Mouse (Mus musculus): ENCODE measurements around the gene Kif17. TPM values are rescaled to one million over a fixed set of nuclear protein-coding genes. Genes with fewer than 3 reads are reported as not detected.

Kif17 gene
- polyA plus RNA-seq, 1 experiment from 2014 or later: 0.61 TPM

DNA sequence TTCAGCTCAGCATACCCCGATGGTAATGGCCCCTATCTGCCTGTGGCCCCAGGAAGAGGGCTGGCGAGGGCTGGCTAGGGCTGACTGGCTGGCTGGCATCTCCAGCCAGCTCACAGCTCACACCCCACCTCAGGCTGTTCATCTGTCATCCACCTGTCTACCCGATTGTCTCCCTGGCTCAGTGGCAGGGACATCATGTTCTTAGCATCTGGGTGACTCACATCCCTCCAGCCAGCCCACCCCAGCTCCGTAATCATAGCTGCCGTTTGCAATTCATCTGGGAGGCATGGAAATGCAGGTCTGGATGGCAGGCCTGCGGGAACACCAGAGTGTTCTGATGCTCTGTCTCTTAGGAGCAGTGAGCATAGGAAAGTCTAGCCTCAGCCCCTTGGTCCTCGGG is 28.1 kb downstream of the Kif17 start:
- no peak overlapping the region for H3K9ac ChIP-seq (ENCODE audit: low read length)
- ATAC-seq: no peak
- no peaks in the 10 kb centered on the region for H3K36me3 ChIP-seq (ENCODE audit: control insufficient read depth, insufficient read depth, low read length)
- no peaks in the 10 kb centered on the region for H3K9me3 ChIP-seq (replicated peaks; ENCODE audit: control insufficient read depth, low read length)
- no peaks in the 10 kb centered on the region for H3K27me3 ChIP-seq (replicated peaks; ENCODE audit: control insufficient read depth, insufficient read depth, low read length)
- no peak for DNase-seq (ENCODE audit: low spot score)
- no peak overlapping the region for H3K4me2 ChIP-seq (ENCODE audit: low read length)
- no peak overlapping the region for H3K27ac ChIP-seq (ENCODE audit: low read depth, low read length)
- WGBS: 80% methylated on average over 7 of the region's 7 CpGs
- no peaks in the 10 kb centered on the region for H3K4me1 ChIP-seq (ENCODE audit: control insufficient read depth, insufficient read depth, low read length)
- no peak overlapping the region for H3K4me3 ChIP-seq (ENCODE audit: low read depth, low read length)

DNA sequence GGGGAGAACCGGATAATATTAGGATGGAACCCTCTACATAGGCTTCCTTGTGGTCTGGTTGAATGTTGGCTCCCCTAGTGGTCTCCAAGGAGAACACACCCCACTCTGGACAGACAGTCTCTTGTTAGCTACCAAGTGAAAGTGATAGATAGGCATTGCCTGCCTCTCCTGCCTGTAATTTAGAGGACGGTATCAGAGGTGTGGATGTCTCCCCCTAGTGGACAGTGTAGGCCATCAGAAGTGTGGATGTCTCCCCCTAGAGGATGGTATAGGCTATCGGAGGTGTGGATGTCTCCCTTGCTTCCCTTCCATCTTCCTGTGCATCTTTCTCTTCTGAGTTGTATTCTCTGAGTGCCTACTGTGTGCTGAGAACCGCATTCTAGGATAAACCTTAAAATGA is 32.6 kb downstream of the Kif17 start:
- no peaks in the 10 kb centered on the region for H3K27me3 ChIP-seq (replicated peaks; ENCODE audit: control insufficient read depth, insufficient read depth, low read length)
- no peaks in the 10 kb centered on the region for H3K4me1 ChIP-seq (ENCODE audit: control insufficient read depth, insufficient read depth, low read length)
- DNase-seq (ENCODE audit: low spot score) (peak; percentile 81), ATAC-seq (0 out of 2 replicates have a peak, but pooled peaks have one; percentile 37)
- H3K36me3 ChIP-seq (ENCODE audit: control insufficient read depth, insufficient read depth, low read length): no peaks in the 10 kb centered on the region
- H3K4me2 ChIP-seq (ENCODE audit: low read length): no peak overlapping the region
- H3K9me3 ChIP-seq (replicated peaks; ENCODE audit: control insufficient read depth, low read length): no peaks in the 10 kb centered on the region
- H3K27ac ChIP-seq (ENCODE audit: low read depth, low read length): no peak overlapping the region
- no peak overlapping the region for H3K4me3 ChIP-seq (ENCODE audit: low read depth, low read length)
- no peak overlapping the region for H3K9ac ChIP-seq (ENCODE audit: low read length)
- WGBS: 25% methylated on average over 4 of the region's 4 CpGs

DNA sequence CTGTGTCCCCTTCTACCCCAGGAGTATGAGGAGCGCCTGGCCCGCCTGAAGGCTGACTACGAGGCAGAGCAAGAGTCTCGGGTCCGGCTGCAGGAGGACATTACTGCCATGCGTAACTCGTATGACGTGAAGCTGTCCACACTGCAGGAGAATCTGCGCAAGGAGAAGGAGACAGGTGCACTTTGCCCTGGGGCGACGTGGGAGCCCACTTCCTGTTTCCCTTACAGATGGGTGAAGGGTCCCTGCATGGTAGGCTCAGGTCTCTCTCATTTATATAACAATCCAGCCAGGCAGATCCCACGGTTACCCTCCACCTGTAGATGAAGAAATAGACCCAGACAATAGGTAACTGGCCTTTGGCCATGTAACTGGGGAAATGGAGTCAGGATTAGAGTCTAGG is 36.2 kb downstream of the Kif17 start:
- Histone ChIP-seq H3K36me3 (ENCODE audit: control insufficient read depth, insufficient read depth, low read length) (no peaks in the 10 kb centered on the region), H3K9ac (ENCODE audit: low read length) (no peak overlapping the region), H3K27ac (ENCODE audit: low read depth, low read length) (no peak overlapping the region), H3K27me3 (replicated peaks; ENCODE audit: control insufficient read depth, insufficient read depth, low read length) (no peaks in the 10 kb centered on the region), H3K4me3 (ENCODE audit: low read depth, low read length) (no peak overlapping the region), H3K9me3 (replicated peaks; ENCODE audit: control insufficient read depth, low read length) (no peaks in the 10 kb centered on the region), H3K4me1 (ENCODE audit: control insufficient read depth, insufficient read depth, low read length) (no peaks in the 10 kb centered on the region), H3K4me2 (ENCODE audit: low read length) (no peak overlapping the region)
- DNase-seq (ENCODE audit: low spot score): no peak
- ATAC-seq: no peak
- WGBS: 88% methylated on average over 12 of the region's 12 CpGs

DNA sequence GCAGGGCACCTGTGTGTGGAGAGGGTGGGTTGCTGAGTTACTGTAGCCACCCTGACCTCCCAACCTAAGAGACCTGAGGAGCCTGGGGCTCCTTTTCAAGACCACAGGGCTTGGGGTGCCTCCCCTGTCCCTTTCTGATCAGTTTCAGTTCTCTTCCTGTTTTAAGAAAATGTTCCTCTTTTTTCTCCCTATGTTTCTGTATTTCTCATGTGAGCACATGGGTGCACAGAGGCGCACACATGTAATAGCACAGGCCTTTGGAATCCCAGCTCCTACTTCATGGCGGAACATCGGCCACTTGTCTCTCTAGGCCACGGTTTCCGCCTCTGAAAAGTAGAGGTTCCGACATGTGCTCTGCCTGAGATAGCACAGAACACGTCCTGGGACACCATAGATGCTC is 38.5 kb downstream of the Kif17 start:
- no peak for DNase-seq (ENCODE audit: low spot score)
- WGBS: 89% methylated on average over 7 of the region's 7 CpGs
- ATAC-seq: no peak

DNA sequence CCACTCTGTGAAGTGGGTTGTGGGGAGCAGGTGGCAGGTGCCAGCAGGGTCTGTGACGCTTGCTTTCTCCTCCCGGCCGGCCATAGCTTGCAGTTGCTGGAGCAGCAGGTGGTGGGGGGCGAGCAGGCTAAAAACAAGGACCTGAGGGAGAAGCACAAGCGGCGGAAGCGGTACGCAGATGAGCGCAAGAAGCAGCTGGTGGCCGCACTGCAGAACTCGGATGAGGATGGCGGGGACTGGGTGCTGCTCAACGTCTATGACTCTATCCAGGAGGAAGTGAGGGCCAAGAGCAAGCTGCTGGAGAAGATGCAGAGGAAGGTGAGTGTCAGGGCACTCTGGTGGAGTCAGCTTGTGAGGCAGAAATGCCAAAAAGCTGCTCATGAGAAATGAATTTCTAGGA is 41.8 kb downstream of the Kif17 start:
- no peaks in the 10 kb centered on the region for H3K9me3 ChIP-seq (replicated peaks; ENCODE audit: control insufficient read depth, low read length)
- no peak overlapping the region for H3K27ac ChIP-seq (ENCODE audit: low read depth, low read length)
- H3K4me2 ChIP-seq (ENCODE audit: low read length): no peak overlapping the region
- 94% methylated on average over 13 of the region's 13 CpGs for WGBS
- H3K36me3 ChIP-seq (ENCODE audit: control insufficient read depth, insufficient read depth, low read length): no peaks in the 10 kb centered on the region
- H3K27me3 ChIP-seq (replicated peaks; ENCODE audit: control insufficient read depth, insufficient read depth, low read length): no peaks in the 10 kb centered on the region
- H3K4me3 ChIP-seq (ENCODE audit: low read depth, low read length): no peak overlapping the region
- no peaks in the 10 kb centered on the region for H3K4me1 ChIP-seq (ENCODE audit: control insufficient read depth, insufficient read depth, low read length)
- no peak overlapping the region for H3K9ac ChIP-seq (ENCODE audit: low read length)
- ATAC-seq (no peak), DNase-seq (ENCODE audit: low spot score) (no peak)

More for the DNA sequence above, 38.5 kb downstream of the Kif17 start:
- Histone ChIP-seq H3K9ac (ENCODE audit: low read length) (no peak overlapping the region), H3K27ac (ENCODE audit: low read depth, low read length) (no peak overlapping the region), H3K4me1 (ENCODE audit: control insufficient read depth, insufficient read depth, low read length) (no peaks in the 10 kb centered on the region), H3K9me3 (replicated peaks; ENCODE audit: control insufficient read depth, low read length) (no peaks in the 10 kb centered on the region), H3K36me3 (ENCODE audit: control insufficient read depth, insufficient read depth, low read length) (no peaks in the 10 kb centered on the region), H3K27me3 (replicated peaks; ENCODE audit: control insufficient read depth, insufficient read depth, low read length) (no peaks in the 10 kb centered on the region), H3K4me3 (ENCODE audit: low read depth, low read length) (no peak overlapping the region), H3K4me2 (ENCODE audit: low read length) (no peak overlapping the region)

DNA sequence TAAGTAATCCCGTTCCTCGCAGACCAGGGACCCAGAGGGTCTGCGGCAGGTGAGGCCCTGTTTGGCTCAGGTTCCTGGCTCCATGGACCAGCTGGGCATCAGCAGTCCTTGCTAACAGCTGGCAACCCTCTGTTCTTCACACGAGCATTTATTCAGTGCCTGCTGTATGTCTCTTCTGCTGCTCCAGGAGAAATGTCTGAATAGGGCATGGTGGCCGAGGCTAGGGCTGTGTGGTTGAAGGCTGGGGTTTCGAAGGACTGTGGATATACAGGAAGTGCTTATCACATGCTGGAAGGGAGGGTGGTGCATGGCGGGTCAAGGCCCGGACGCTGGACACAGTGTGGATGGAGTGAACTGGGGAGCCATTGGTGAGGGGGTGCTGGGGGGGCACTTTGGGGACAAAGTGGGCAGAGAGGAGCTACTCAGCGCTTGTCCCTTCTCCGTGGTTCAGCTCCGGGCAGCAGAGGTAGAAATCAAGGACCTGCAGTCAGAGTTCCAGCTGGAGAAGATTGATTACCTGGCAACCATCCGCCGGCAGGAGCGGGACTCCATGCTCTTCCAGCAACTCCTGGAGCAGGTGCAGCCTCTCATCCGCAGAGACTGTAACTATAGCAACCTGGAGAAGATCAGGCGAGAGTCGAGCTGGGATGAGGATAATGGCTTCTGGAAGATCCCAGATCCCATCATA is 43.2 kb downstream of the Kif17 start:
- no peaks in the 10 kb centered on the region for H3K27me3 ChIP-seq (replicated peaks; ENCODE audit: control insufficient read depth, insufficient read depth, low read length)

DNA sequence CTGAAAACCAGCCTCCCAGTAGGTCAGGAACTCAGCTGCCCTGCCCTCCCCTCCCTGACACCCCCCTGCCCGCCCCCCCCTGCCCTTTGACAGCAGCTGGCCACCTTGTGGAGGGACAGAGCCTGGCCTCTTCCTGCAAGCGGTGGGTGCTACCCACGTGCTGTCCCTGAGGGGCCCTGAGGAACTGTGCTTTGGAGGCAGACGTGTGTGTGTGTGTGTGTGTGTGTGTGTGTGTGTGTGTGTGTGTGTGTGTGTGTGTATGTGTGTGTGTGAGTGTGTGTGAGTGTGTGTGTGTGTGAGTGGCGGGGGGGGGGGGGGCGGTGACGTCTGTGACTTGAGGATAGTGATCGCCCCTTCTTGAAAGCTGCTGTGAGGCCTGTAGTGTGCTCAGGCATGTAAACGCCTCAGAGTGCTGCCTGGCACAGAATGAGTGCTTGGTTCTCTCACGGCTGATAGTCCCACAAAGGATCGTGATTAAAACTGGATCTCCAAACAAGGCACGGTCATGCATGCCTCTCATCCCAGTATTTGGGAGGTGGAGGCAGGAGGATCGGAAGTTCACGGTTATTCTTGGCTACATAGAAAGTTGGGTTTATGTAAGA is 43.8 kb downstream of the Kif17 start:
- Histone ChIP-seq H3K36me3 (ENCODE audit: control insufficient read depth, insufficient read depth, low read length) (no peaks in the 10 kb centered on the region), H3K9me3 (replicated peaks; ENCODE audit: control insufficient read depth, low read length) (no peaks in the 10 kb centered on the region), H3K4me3 (ENCODE audit: low read depth, low read length) (no peak overlapping the region), H3K27me3 (replicated peaks; ENCODE audit: control insufficient read depth, insufficient read depth, low read length) (no peaks in the 10 kb centered on the region), H3K27ac (ENCODE audit: low read depth, low read length) (peak overlapping the region; percentile 70), H3K4me2 (ENCODE audit: low read length) (no peak overlapping the region), H3K4me1 (ENCODE audit: control insufficient read depth, insufficient read depth, low read length) (no peaks in the 10 kb centered on the region), H3K9ac (ENCODE audit: low read length) (no peak overlapping the region)
- no peak for DNase-seq (ENCODE audit: low spot score)
- 72% methylated on average over 11 of the region's 14 CpGs for WGBS
- no peak for ATAC-seq

More for the DNA sequence above, 43.2 kb downstream of the Kif17 start:
- no peaks in the 10 kb centered on the region for H3K4me1 ChIP-seq (ENCODE audit: control insufficient read depth, insufficient read depth, low read length)
- no peaks in the 10 kb centered on the region for H3K9me3 ChIP-seq (replicated peaks; ENCODE audit: control insufficient read depth, low read length)
- no peak overlapping the region for H3K9ac ChIP-seq (ENCODE audit: low read length)
- ATAC-seq (peak; percentile 46; the same call in 1 of the 2 replicates), DNase-seq (ENCODE audit: low spot score) (peak; percentile 47)
- no peak overlapping the region for H3K4me3 ChIP-seq (ENCODE audit: low read depth, low read length)
- WGBS: 72% methylated on average over 18 of the region's 18 CpGs
- H3K36me3 ChIP-seq (ENCODE audit: control insufficient read depth, insufficient read depth, low read length): no peaks in the 10 kb centered on the region
- no peak overlapping the region for H3K4me2 ChIP-seq (ENCODE audit: low read length)
- H3K27ac ChIP-seq (ENCODE audit: low read depth, low read length): peak overlapping the region; percentile 70

DNA sequence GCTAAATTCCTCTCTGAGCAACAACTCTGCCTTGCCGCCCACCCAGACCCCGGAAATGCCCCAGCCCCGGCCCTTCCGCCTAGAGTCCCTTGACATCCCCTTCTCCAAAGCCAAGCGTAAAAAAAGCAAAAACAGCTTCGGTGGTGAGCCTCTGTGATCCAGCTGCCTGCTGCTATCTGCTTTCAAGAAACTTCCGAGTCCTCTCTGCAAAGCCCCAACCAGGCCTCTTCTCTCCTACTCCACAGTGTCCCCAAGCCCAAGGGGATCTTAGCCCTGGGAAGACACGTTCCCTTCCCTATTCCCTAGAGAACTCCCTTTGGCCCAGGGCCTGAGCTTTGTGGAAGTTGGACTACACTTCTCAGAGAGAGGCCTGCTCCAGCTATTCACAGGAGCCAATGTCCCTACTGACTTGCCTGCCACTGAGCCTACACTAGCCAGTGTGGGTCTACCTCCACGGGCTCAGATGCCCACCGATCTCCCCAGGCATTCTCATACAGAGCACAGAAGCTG is 51.1 kb downstream of the Kif17 start:
- no peak overlapping the region for H3K27ac ChIP-seq (ENCODE audit: low read depth, low read length)
- no peaks in the 10 kb centered on the region for H3K9me3 ChIP-seq (replicated peaks; ENCODE audit: control insufficient read depth, low read length)
- 89% methylated on average over 10 of the region's 10 CpGs for WGBS
- no peak overlapping the region for H3K9ac ChIP-seq (ENCODE audit: low read length)
- no peaks in the 10 kb centered on the region for H3K36me3 ChIP-seq (ENCODE audit: control insufficient read depth, insufficient read depth, low read length)
- ATAC-seq: no peak
- H3K4me2 ChIP-seq (ENCODE audit: low read length): no peak overlapping the region
- H3K4me3 ChIP-seq (ENCODE audit: low read depth, low read length): no peak overlapping the region
- peaks cover 10% of the 10 kb centered on the region for H3K4me1 ChIP-seq (ENCODE audit: control insufficient read depth, insufficient read depth, low read length)
- H3K27me3 ChIP-seq (replicated peaks; ENCODE audit: control insufficient read depth, insufficient read depth, low read length): no peaks in the 10 kb centered on the region
- no peak for DNase-seq (ENCODE audit: low spot score)

DNA sequence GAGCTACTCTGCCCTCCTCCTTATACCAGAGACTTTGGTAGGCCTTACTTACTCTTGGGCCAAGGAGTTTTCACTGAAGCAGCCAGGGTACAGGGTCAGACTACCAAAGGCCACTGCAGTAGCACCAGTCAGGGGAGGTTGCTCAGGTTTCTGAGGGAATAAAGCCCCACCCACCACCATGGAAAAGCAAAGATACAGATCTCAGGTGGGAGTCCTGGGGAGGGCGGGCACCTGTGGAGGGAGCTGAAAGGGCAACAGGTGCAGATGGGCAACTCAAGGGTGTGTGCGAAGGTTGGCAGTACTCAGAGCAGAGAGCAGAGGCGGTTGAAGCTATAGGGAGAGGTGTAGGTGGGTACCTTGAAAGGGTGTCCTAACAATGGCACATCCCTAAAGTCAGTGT is 52.8 kb downstream of the Kif17 start:
- 89% methylated on average over 3 of the region's 3 CpGs for WGBS
- H3K9me3 ChIP-seq (replicated peaks; ENCODE audit: control insufficient read depth, low read length): no peaks in the 10 kb centered on the region
- no peak overlapping the region; the same call in 1 of the 2 replicates for H3K4me2 ChIP-seq (ENCODE audit: low read length)
- DNase-seq (ENCODE audit: low spot score): no peak
- peaks cover 10% of the 10 kb centered on the region for H3K4me1 ChIP-seq (ENCODE audit: control insufficient read depth, insufficient read depth, low read length)
- no peak overlapping the region for H3K27ac ChIP-seq (ENCODE audit: low read depth, low read length)
- H3K27me3 ChIP-seq (replicated peaks; ENCODE audit: control insufficient read depth, insufficient read depth, low read length): no peaks in the 10 kb centered on the region
- no peak overlapping the region for H3K4me3 ChIP-seq (ENCODE audit: low read depth, low read length)
- peaks cover 9% of the 10 kb centered on the region; the same call in 1 of the 2 replicates for H3K36me3 ChIP-seq (ENCODE audit: control insufficient read depth, insufficient read depth, low read length)
- no peak overlapping the region for H3K9ac ChIP-seq (ENCODE audit: low read length)
- no peak for ATAC-seq
